Mouse (Mus musculus) testis, adult 2 months (tissue): ENCODE results near the gene Tax1bp3. TPM values are rescaled to one million over a fixed set of nuclear protein-coding genes. Genes with fewer than 3 reads are reported as not detected.

Experiments used
- H3K27ac ChIP-seq: fragments of 200-500 bp; 2 replicates; pipeline ENCODE4 v1.5.1; 2012; ENCODE audit warnings: low read depth, low read length; ENCODE audit not compliant: control insufficient read depth, insufficient read depth
- H3K27me3 ChIP-seq: fragments of 200-500 bp; 2 replicates; pipeline ENCODE4 v1.6.1; 2012; ENCODE audit warnings: mild to moderate bottlenecking, low read length, moderate library complexity; ENCODE audit not compliant: control insufficient read depth, insufficient read depth
- H3K36me3 ChIP-seq: fragments of 200-500 bp; 2 replicates; pipeline ENCODE4 v1.6.1; 2012; ENCODE audit warnings: mild to moderate bottlenecking, low read length; ENCODE audit not compliant: control insufficient read depth, insufficient read depth
- H3K4me1 ChIP-seq: fragments of 200-500 bp; 2 replicates; pipeline ENCODE4 v1.6.1; 2012; ENCODE audit warnings: low read length; ENCODE audit not compliant: control insufficient read depth, insufficient read depth
- H3K4me3 ChIP-seq: fragments of 200-500 bp; 2 replicates; pipeline ENCODE4 v1.5.1; 2012; ENCODE audit warnings: low read depth, mild to moderate bottlenecking, low read length, moderate library complexity, mixed read lengths; ENCODE audit not compliant: control insufficient read depth
- CTCF ChIP-seq: fragments of 200-500 bp; IDR thresholded peaks from 2 replicates; pipeline ENCODE4 v1.5.1; 2012; ENCODE audit warnings: low read depth, mild to moderate bottlenecking, inconsistent platforms, low read length, moderate library complexity; ENCODE audit not compliant: control insufficient read depth, insufficient read depth, insufficient replicate concordance
- POLR2A ChIP-seq: fragments of 200-500 bp; IDR thresholded peaks from 2 replicates; pipeline ENCODE4 v1.6.1; 2012; ENCODE audit warnings: low read depth, mild to moderate bottlenecking, inconsistent platforms, low read length, moderate library complexity; ENCODE audit not compliant: control insufficient read depth
- polyA plus RNA-seq: library from polyadenylated mRNA; depleted of rRNA; stranded (reverse); fragments of >200 nt; gene quantifications from 2 replicates; pipeline ENCODE4 v1.2.3, GENCODE M21; 2012; rRNA removed

The Tax1bp3 gene
- 8.7 and 14.5 TPM in 2 replicates for polyA plus RNA-seq

- TF ChIP-seq POLR2A, result peak; percentile 85
- TF ChIP-seq CTCF, result no peak
- H3K36me3 ChIP-seq, result no peaks in the 10 kb centered on the region
- H3K27ac ChIP-seq, result peak within 1 kb of the TSS; percentile 76
- H3K4me3 ChIP-seq, result peak within 1 kb of the TSS; percentile 95
- H3K4me1 ChIP-seq, result peaks cover 6% of the 10 kb centered on the region
- H3K27me3 ChIP-seq, result no peaks in the 10 kb centered on the region
Observed at GRCm38 (mm10) chr11:73176608-73177508, at the start of gene Tax1bp3, which contains the start of gene Emc6. TSS of gene Tax1bp3 (plus strand) at chr11:73177083. TSS of gene Emc6 (minus strand) at chr11:73177037.

- no peak for TF ChIP-seq POLR2A
- TF ChIP-seq CTCF, result peak; percentile 29; the same call in 1 of the 2 replicates
- Histone ChIP-seq H3K27ac (no peak overlapping the region), H3K27me3 (no peaks in the 10 kb centered on the region), H3K36me3 (peaks cover 2% of the 10 kb centered on the region; the same call in 1 of the 2 replicates), H3K4me3 (no peak overlapping the region), H3K4me1 (no peaks in the 10 kb centered on the region)
Observed at GRCm38 (mm10) chr11:73131020-73131419, 45.9 kb upstream of the Tax1bp3 start.

- H3K4me3 ChIP-seq, result no peak overlapping the region
- peaks cover 5% of the 10 kb centered on the region for H3K36me3 ChIP-seq
- H3K27ac ChIP-seq, result no peak overlapping the region
Observed at GRCm38 (mm10) chr11:73132999-73133398, 43.9 kb upstream of the Tax1bp3 start.

GRCm38 (mm10) chr11:73134222-73134621 lies 42.7 kb upstream of the Tax1bp3 start:
- Histone ChIP-seq H3K36me3 (peaks cover 5% of the 10 kb centered on the region), H3K4me3 (peak overlapping the region; percentile 44)

More at GRCm38 (mm10) chr11:73132999-73133398, 43.9 kb upstream of the Tax1bp3 start:
- Histone ChIP-seq H3K4me1 (peaks cover 6% of the 10 kb centered on the region), H3K27me3 (no peaks in the 10 kb centered on the region)
- no peak for TF ChIP-seq POLR2A
- TF ChIP-seq CTCF, result no peak

DNA sequence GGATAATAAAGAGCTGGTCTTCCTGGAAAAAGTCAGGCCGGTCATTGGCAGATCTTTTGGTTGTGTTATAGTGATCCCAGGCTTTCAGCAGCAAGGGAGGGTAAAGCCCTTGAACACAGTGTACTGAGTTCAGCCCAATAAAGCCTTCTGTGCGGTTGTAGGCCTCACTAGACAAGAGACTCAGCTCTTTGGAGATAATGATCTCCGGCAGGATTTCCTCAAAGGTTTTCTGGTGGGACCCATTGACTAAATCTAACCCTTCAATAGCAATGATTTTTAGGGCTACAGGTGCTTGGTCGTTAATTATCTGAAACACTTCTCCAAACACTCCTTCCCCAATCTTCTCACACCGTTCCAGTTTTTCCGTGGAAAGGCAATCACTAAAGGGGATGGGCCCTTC lies 40.3 kb upstream of the Tax1bp3 start:
- H3K4me1 ChIP-seq, result peaks cover 8% of the 10 kb centered on the region
- H3K27ac ChIP-seq, result no peak overlapping the region
- H3K27me3 ChIP-seq, result no peaks in the 10 kb centered on the region
- TF ChIP-seq POLR2A, result no peak
- no peak for TF ChIP-seq CTCF
- peak overlapping the region; percentile 95 for H3K4me3 ChIP-seq
- H3K36me3 ChIP-seq, result peaks cover 5% of the 10 kb centered on the region

More at GRCm38 (mm10) chr11:73134222-73134621, 42.7 kb upstream of the Tax1bp3 start:
- Histone ChIP-seq H3K27ac (no peak overlapping the region), H3K27me3 (no peaks in the 10 kb centered on the region), H3K4me1 (peaks cover 8% of the 10 kb centered on the region)
- no peak for TF ChIP-seq POLR2A
- TF ChIP-seq CTCF, result no peak

- peak overlapping the region; percentile 82; the same call in 1 of the 2 replicates for H3K27ac ChIP-seq
- TF ChIP-seq CTCF, result no peak
- TF ChIP-seq POLR2A, result no peak
- H3K4me1 ChIP-seq, result peaks cover 8% of the 10 kb centered on the region
- peaks cover 5% of the 10 kb centered on the region for H3K36me3 ChIP-seq
- H3K27me3 ChIP-seq, result no peaks in the 10 kb centered on the region
- H3K4me3 ChIP-seq, result peak overlapping the region; percentile 95
Observed at GRCm38 (mm10) chr11:73137116-73137515, 39.8 kb upstream of the Tax1bp3 start.

GRCm38 (mm10) chr11:73137591-73138501 lies 39.0 kb upstream of the Tax1bp3 start, which contains the start of gene Haspin:
TSS of gene Haspin (minus strand) at chr11:73138294.
- TF ChIP-seq POLR2A (peak; percentile 77), CTCF (peak; percentile 86)
- Histone ChIP-seq H3K36me3 (peaks cover 5% of the 10 kb centered on the region), H3K27ac (peak within 1 kb of the TSS; percentile 82), H3K4me1 (peaks cover 8% of the 10 kb centered on the region), H3K27me3 (no peaks in the 10 kb centered on the region), H3K4me3 (peak within 1 kb of the TSS; percentile 95)
